Mouse (Mus musculus) embryonic facial prominence, embryonic 11.5 days (tissue): Measurements from ENCODE around the gene Zfp184. TPM values are rescaled to one million over a fixed set of nuclear protein-coding genes. Genes with fewer than 3 reads are reported as not detected.

Experiments used
- ATAC-seq: fragments of 200-750 bp; cut with Nextera tagmentation; replicated peaks from 2 replicates; pipeline ENCODE4 v1.8.0; 2017; ENCODE audit warnings: low read depth; ENCODE audit not compliant: insufficient number of reproducible peaks, low FRiP score, low TSS enrichment
- DNase-seq: peaks from one replicate; pipeline ENCODE4 v3.0.0-alpha.2; 2015; ENCODE audit warnings: low spot score
- H3K27ac ChIP-seq: fragments of 300-500 bp; sonication (generic); replicated peaks from 2 replicates; pipeline ENCODE4 v1.5.1; 2014; ENCODE audit warnings: mild to moderate bottlenecking, low read depth, low read length, control low read depth
- H3K27me3 ChIP-seq: fragments of 300-500 bp; sonication (generic); 2 replicates; pipeline ENCODE4 v1.6.1; 2014; ENCODE audit warnings: mild to moderate bottlenecking, low read length, moderate library complexity, mixed read lengths; ENCODE audit not compliant: control insufficient read depth, insufficient read depth
- H3K36me3 ChIP-seq: fragments of 300-500 bp; sonication (generic); replicated peaks from 2 replicates; pipeline ENCODE4 v1.6.1; 2014; ENCODE audit warnings: low read depth, mild to moderate bottlenecking, low read length, moderate library complexity, mixed read lengths; ENCODE audit not compliant: control insufficient read depth, insufficient read depth
- H3K4me1 ChIP-seq: fragments of 300-500 bp; sonication (generic); 2 replicates; pipeline ENCODE4 v1.6.1; 2014; ENCODE audit warnings: low read length, mixed read lengths; ENCODE audit not compliant: control insufficient read depth, insufficient read depth
- H3K4me2 ChIP-seq: fragments of 300-500 bp; sonication (generic); 2 replicates; pipeline ENCODE4 v1.6.1; 2014; ENCODE audit warnings: low read depth, mild to moderate bottlenecking, control low read depth, low read length, moderate library complexity
- H3K4me3 ChIP-seq: fragments of 300-500 bp; sonication (generic); 2 replicates; pipeline ENCODE4 v1.5.1; 2014; ENCODE audit warnings: low read depth, low read length, control low read depth
- H3K9ac ChIP-seq: fragments of 300-500 bp; sonication (generic); replicated peaks from 2 replicates; pipeline ENCODE4 v1.6.1; 2014; ENCODE audit warnings: mild to moderate bottlenecking, control low read depth, low read length
- H3K9me3 ChIP-seq: fragments of 300-500 bp; sonication (generic); replicated peaks from 2 replicates; pipeline ENCODE4 v1.6.1; 2016; ENCODE audit warnings: mild to moderate bottlenecking, low read length, inconsistent platforms, mixed read lengths; ENCODE audit not compliant: control insufficient read depth
- WGBS: fragments of 180-500 bp; shearing (Covaris S2); extraction: QIAGEN DNeasy Blood & Tissue Kit; methylation state at CpG from one replicate; pipeline ENCODE4 v1.1.7; 2014; 5-methylcytosine and 5-hydroxymethylcytosine counted together
- polyA plus RNA-seq: library from polyadenylated mRNA; unstranded; fragments of >200 nt; fragmentation: Nextera tagmentation; extraction: Ambion mirVana; gene quantifications from 2 replicates; pipeline ENCODE4 v1.2.1, GENCODE M21; 2014

The Zfp184 gene
- polyA plus RNA-seq, 1 experiment from 2014 or later: 28.2 TPM

- under 1% methylated on average over 21 of the region's 21 CpGs for WGBS
These were observed 50.5 kb downstream of the Zfp184 start for GRCm38 (mm10) chr13:21995331-21995914.

GRCm38 (mm10) chr13:21996101-21996839, 51.4 kb downstream of the Zfp184 start:
- Histone ChIP-seq H3K9ac (no peak overlapping the region), H3K9me3 (no peaks in the 10 kb centered on the region), H3K27ac (no peak overlapping the region), H3K36me3 (no peaks in the 10 kb centered on the region), H3K4me1 (no peaks in the 10 kb centered on the region), H3K4me3 (peak overlapping the region; percentile 21), H3K4me2 (peak overlapping the region; percentile 22), H3K27me3 (peaks cover 37% of the 10 kb centered on the region)
- ATAC-seq (no peak), DNase-seq (peak; percentile 81)
- WGBS: 2% methylated on average over 12 of the region's 12 CpGs

More at GRCm38 (mm10) chr13:21995331-21995914, 50.5 kb downstream of the Zfp184 start:
- H3K9me3 ChIP-seq: no peaks in the 10 kb centered on the region
- H3K9ac ChIP-seq: no peak overlapping the region
- no peaks in the 10 kb centered on the region for H3K36me3 ChIP-seq
- DNase-seq (peak; percentile 70), ATAC-seq (peak; percentile 67; the same call in 1 of the 2 replicates)
- H3K4me1 ChIP-seq: no peaks in the 10 kb centered on the region
- peak overlapping the region; percentile 34 for H3K4me3 ChIP-seq
- peak overlapping the region; percentile 60 for H3K4me2 ChIP-seq
- peaks cover 33% of the 10 kb centered on the region for H3K27me3 ChIP-seq
- H3K27ac ChIP-seq: no peak overlapping the region

GRCm38 (mm10) chr13:21996840-21997185, 51.9 kb downstream of the Zfp184 start:
- H3K36me3 ChIP-seq: no peaks in the 10 kb centered on the region
- H3K9ac ChIP-seq: no peak overlapping the region
- DNase-seq (no peak), ATAC-seq (no peak)
- H3K4me2 ChIP-seq: peak overlapping the region; percentile 22
- peak overlapping the region; percentile 21 for H3K4me3 ChIP-seq
- no peaks in the 10 kb centered on the region for H3K4me1 ChIP-seq
- peaks cover 41% of the 10 kb centered on the region for H3K27me3 ChIP-seq
- no peak overlapping the region for H3K27ac ChIP-seq
- no peaks in the 10 kb centered on the region for H3K9me3 ChIP-seq
- under 1% methylated on average over 13 of the region's 13 CpGs for WGBS

- no peak overlapping the region for H3K27ac ChIP-seq
- H3K36me3 ChIP-seq: no peaks in the 10 kb centered on the region
- WGBS: 1% methylated on average over 21 of the region's 21 CpGs
- no peaks in the 10 kb centered on the region for H3K9me3 ChIP-seq
- ATAC-seq (no peak), DNase-seq (no peak)
- peaks cover 46% of the 10 kb centered on the region for H3K27me3 ChIP-seq
- H3K4me1 ChIP-seq: no peaks in the 10 kb centered on the region
- peak overlapping the region; percentile 22; the same call in 1 of the 2 replicates for H3K4me2 ChIP-seq
- no peak overlapping the region for H3K9ac ChIP-seq
- peak overlapping the region; percentile 21 for H3K4me3 ChIP-seq
These were observed 52.4 kb downstream of the Zfp184 start for GRCm38 (mm10) chr13:21997201-21997820.

GRCm38 (mm10) chr13:21997821-21998220, 52.9 kb downstream of the Zfp184 start:
- Histone ChIP-seq H3K9me3 (no peaks in the 10 kb centered on the region), H3K4me1 (no peaks in the 10 kb centered on the region), H3K27me3 (peaks cover 51% of the 10 kb centered on the region), H3K4me2 (no peak overlapping the region), H3K27ac (no peak overlapping the region), H3K9ac (no peak overlapping the region), H3K36me3 (no peaks in the 10 kb centered on the region), H3K4me3 (no peak overlapping the region)
- DNase-seq: no peak
- WGBS: 8% methylated on average over 4 of the region's 4 CpGs
- ATAC-seq: no peak

- no peak overlapping the region for H3K4me3 ChIP-seq
- H3K4me1 ChIP-seq: no peaks in the 10 kb centered on the region
- H3K27ac ChIP-seq: no peak overlapping the region
- H3K9ac ChIP-seq: no peak overlapping the region
- H3K27me3 ChIP-seq: peaks cover 51% of the 10 kb centered on the region
- H3K4me2 ChIP-seq: no peak overlapping the region
- no peaks in the 10 kb centered on the region for H3K36me3 ChIP-seq
- WGBS: 21% methylated on average over 3 of the region's 3 CpGs
- ATAC-seq: no peak
- DNase-seq: no peak
- no peaks in the 10 kb centered on the region for H3K9me3 ChIP-seq
These were observed 53.5 kb downstream of the Zfp184 start for GRCm38 (mm10) chr13:21998412-21998811.

- H3K9me3 ChIP-seq: no peaks in the 10 kb centered on the region
- DNase-seq: no peak
- no peaks in the 10 kb centered on the region for H3K4me1 ChIP-seq
- no peak for ATAC-seq
- no peak overlapping the region for H3K4me3 ChIP-seq
- 33% methylated on average over 4 of the region's 4 CpGs for WGBS
- H3K36me3 ChIP-seq: no peaks in the 10 kb centered on the region
- H3K9ac ChIP-seq: no peak overlapping the region
- H3K4me2 ChIP-seq: no peak overlapping the region
- peaks cover 57% of the 10 kb centered on the region for H3K27me3 ChIP-seq
- H3K27ac ChIP-seq: no peak overlapping the region
These were observed 54.3 kb downstream of the Zfp184 start for GRCm38 (mm10) chr13:21999147-21999546.

- no peak for DNase-seq
- H3K9ac ChIP-seq: no peak overlapping the region
- H3K27me3 ChIP-seq: peaks cover 70% of the 10 kb centered on the region
- no peak overlapping the region for H3K27ac ChIP-seq
- no peaks in the 10 kb centered on the region for H3K36me3 ChIP-seq
- H3K4me3 ChIP-seq: no peak overlapping the region
- H3K4me1 ChIP-seq: no peaks in the 10 kb centered on the region
- 53% methylated on average over 2 of the region's 2 CpGs for WGBS
- H3K9me3 ChIP-seq: no peaks in the 10 kb centered on the region
- no peak overlapping the region for H3K4me2 ChIP-seq
- ATAC-seq: no peak
These were observed 56.5 kb downstream of the Zfp184 start for GRCm38 (mm10) chr13:22001346-22001745.
